Mouse (Mus musculus): ENCODE results near the gene Alkbh6.

The Alkbh6 gene

DNA sequence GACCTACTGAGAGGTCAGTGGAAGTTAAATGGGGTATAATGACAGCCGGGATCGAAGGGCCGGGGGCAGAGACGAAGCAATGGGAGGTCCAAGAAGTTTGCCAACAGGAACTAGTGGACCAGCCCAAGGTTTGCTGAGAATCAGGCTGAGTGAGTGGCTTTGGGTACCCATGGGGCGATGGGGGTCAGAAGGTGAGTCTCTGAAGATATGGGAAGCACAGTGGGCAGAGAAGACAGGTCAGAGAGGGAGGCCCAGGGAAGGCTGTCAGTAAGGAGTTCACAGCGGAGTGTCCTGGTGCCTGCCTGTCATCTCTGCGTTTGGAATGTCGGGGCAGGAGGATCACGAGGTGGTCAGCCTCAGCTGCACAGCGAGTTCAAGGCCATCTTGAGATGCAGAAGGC, 19.9 kb downstream of the Alkbh6 start:
- DNase-seq (ENCODE audit: low read depth, low spot score) = no peak

GRCm38 (mm10) chr7:30331887-30332286, 23.4 kb downstream of the Alkbh6 start:
- peak; percentile 91 for DNase-seq (ENCODE audit: low read depth, low spot score)

GRCm38 (mm10) chr7:30332622-30333259, 24.2 kb downstream of the Alkbh6 start:
- peak; percentile 73 for DNase-seq (ENCODE audit: low read depth, low spot score)

- DNase-seq (ENCODE audit: low read depth, low spot score) = peak; percentile 62
Measured at GRCm38 (mm10) chr7:30333436-30333835, 24.9 kb downstream of the Alkbh6 start.

- no peak for DNase-seq (ENCODE audit: low read depth, low spot score)
Measured at GRCm38 (mm10) chr7:30334563-30334962, 26.0 kb downstream of the Alkbh6 start.

GRCm38 (mm10) chr7:30335688-30336087, 27.2 kb downstream of the Alkbh6 start:
- DNase-seq (ENCODE audit: low read depth, low spot score) = no peak

- DNase-seq (ENCODE audit: low read depth, low spot score) = peak; percentile 77
Measured at GRCm38 (mm10) chr7:30336384-30336783, 27.9 kb downstream of the Alkbh6 start.

- no peak for DNase-seq (ENCODE audit: low read depth, low spot score)
Measured at GRCm38 (mm10) chr7:30339432-30340109, 31.1 kb downstream of the Alkbh6 start.

DNA sequence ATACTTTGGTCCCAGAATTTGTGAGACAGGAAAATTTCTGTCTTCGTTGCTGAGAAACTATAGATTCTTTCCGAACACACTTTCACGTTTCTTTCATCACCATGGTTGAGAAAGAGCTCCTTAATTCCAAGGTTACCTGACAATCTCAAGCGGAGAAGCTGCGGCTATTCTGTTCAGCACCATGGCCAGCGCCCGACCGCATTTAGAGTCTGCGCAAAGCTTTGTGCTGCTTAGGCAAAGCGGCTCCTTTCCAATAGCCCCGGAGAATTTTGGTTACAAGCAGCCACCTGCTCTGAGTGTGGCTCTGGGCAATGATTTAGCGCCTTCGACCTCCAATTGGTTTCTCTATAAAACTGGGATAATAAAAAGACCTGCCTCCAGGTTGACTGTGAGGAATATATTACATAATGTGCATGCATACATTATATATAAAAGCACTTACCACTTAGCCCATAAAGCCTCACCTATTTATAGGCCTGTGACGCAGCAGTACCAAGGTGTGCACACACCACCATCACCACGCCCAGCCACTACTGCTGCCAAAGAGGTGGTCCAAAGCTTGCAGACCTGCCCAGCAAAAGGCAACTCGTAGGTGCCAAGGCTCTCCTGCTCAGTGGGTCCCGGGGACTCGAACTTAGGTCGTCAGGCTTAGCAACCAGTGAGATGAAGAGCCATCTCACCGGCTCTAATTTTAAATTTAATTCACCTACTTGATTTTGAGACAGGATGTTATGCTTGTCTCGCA, 38.3 kb downstream of the Alkbh6 start:
- DNase-seq (ENCODE audit: low read depth, low spot score) = peak; percentile 66

GRCm38 (mm10) chr7:30347828-30348227, 39.3 kb downstream of the Alkbh6 start:
- DNase-seq (ENCODE audit: low read depth, low spot score) = peak; percentile 81

- DNase-seq (ENCODE audit: low read depth, low spot score) = peak; percentile 63
Measured at GRCm38 (mm10) chr7:30353279-30353822, 44.8 kb downstream of the Alkbh6 start.

GRCm38 (mm10) chr7:30354059-30354458, 45.5 kb downstream of the Alkbh6 start:
- DNase-seq (ENCODE audit: low read depth, low spot score) = no peak

DNA sequence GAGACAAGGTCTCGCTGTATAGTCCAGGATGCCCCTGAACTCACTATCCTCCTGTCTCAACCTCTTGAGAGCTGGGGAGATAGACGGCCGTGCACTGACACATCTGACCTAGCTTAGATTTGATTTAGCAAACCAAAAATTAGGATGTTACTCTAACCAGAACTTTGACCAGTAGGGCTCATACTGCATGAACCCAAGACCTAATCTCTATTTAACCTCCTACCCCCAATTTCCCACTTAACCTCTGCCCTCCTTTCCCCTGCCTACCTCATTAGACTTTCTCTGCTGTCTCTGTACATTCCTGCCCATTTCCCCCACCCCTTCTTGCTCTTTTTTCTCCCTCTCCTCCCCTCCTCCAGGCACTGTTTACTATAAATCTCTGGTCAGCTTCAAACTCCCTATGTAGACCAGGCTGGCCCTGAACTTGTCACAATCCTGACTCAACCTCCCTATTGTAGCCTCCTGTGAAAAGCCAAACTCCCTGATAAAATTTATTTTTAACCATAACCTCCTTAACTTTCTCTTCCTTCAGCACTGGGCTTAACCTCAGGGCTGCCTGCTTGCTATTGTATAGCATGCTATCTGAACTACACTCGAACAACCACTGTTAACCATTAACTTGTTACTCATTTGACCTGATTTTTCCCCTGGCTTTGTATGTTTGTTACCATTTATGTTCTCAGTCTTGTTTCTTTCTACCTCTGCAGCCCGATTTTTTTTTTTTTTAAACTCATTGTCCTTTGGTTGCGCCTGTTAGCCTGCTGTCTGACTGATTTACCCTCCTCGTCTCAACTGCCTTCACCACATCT, 50.1 kb downstream of the Alkbh6 start:
- DNase-seq (ENCODE audit: low read depth, low spot score) = no peak

GRCm38 (mm10) chr7:30359276-30359865, 50.9 kb downstream of the Alkbh6 start:
- DNase-seq (ENCODE audit: low read depth, low spot score) = no peak

- no peak for DNase-seq (ENCODE audit: low read depth, low spot score)
Measured at GRCm38 (mm10) chr7:30360028-30360427, 51.5 kb downstream of the Alkbh6 start.

DNA sequence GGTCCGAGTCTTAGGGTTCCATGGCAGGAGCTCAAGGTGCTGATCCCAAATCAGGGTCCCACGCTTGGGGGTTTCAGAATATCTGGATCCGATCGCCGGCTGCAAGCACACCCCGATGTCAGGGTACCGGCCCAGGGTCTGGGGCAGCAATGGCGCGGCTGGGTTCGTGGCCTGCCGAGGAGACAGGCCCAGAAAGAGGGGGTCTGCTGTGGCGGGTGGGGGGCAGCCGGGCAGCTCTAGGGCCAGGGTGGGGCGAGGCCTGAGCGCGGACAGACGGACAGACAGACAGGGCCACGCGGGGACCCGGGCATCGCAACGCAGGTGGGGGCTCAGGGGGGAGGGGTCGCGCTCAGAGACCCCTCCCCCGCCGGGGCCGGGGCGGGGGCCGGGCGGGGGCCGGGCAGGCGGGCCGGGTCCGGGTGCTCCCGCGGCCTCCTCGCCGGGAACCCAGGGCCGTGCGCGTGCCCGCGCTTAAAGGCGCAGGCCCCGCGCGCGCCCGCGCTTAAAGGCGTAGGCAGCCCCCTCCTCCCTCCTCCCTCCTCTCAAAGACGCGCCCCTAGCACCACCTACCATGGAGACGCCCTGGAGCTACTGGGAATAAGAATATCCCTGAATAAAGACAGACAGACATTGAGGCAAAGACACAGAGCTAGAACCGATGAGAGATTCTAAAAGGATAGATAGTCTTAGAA, 54.3 kb downstream of the Alkbh6 start, which contains the start of gene Lrfn3:
Lrfn3 (minus strand) TSS at position 121 of the 692 bp plus-strand sequence.
- DNase-seq (ENCODE audit: low read depth, low spot score) = no peak

GRCm38 (mm10) chr7:30363344-30363738, 54.8 kb downstream of the Alkbh6 start:
- no peak for DNase-seq (ENCODE audit: low read depth, low spot score)

Measured in CD4-positive helper T cell, adult 2 months (primary cell).